Mouse (Mus musculus) naive thymus-derived CD4-positive, alpha-beta T cell, adult 5 months (primary cell): Measurements from ENCODE around the gene Fgd1. TPM values are rescaled to one million over a fixed set of nuclear protein-coding genes. Genes with fewer than 3 reads are reported as not detected.

ENCODE experiments used
- polyA plus RNA-seq: library from polyadenylated mRNA; unstranded; fragments of 100-300 nt; shearing (Covaris generic); gene quantifications from one replicate; pipeline ENCODE4 v1.2.1, GENCODE M21; 2017

Fgd1 gene
- not detected for polyA plus RNA-seq

DNA sequence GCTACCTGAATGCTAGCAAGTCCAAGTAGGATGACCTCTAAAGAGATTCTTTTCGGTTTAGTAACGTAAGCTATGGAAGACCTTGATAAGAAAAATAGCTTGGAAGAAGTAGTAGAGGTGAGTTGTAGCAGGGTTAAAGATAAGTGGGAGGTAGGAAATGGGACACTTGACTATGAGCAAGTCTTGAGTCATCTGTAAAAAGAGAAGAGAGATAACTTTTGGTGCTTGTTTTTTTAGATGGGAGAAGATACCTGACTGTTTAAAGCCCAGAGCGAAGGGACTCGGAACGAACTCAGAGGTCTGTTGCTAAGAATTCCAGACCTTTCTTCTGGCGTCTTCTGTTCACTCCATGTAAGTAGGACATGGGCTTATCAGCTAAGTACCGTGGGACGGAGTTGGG is at the start of gene Fgd1:
Fgd1 (plus strand) TSS at position 301 of the 400 bp plus-strand sequence.

DNA sequence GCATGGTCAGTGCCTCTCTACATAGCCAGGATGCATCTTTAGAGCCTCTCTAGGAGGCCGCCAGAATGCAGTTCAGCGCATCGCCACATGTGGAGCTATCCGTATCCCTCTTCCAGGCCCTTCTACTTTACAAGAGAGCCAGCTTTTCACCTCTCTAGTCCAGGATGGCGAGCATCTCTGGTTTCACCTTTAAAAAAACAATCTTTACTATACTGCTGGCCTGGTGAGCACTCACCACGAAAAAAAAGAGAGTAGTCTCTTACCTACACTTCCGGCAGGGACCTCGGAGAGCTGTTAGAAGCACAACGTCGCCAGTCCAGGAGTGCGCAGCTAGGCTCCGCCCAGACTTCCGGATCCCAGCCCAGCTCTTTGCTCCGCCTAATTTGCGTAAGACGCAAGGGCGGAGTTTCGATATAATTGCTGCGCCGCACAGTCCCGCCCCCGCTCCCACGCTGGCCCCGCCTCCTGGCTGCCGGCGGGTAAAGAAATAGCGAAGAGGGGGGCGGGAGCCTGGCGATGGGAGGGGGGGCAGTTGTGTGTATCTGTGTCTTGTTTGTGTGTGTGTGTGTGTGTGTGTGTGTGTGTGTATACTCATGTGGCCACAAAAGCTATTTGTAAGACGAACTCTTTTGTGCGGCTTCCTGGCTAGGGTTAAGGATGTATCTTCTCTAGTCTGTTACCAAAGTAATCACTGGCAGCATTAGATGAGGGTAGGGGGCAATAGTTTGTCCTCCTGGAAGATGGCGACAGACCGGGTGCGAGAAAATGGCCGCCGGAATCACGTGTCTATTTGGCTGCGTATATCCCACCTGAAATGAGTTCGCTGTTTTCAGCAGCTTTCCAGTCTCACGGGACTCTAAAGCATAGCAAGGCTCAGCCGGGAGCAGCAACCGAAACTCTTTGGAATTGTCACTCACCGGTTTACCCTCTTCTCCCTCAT is 28.7 kb upstream of the Fgd1 start, which contains the start of gene Gnl3l:
Gnl3l (minus strand) TSS at position 385 of the 940 bp plus-strand sequence.

GRCm38 (mm10) chrX:151096171-151097058 is 50.5 kb downstream of the Fgd1 start, which contains the start of gene Tsr2:
Tsr2 (minus strand) TSS chrX:151096543.

Other genes starting within 250 kb of the Fgd1 start
- gene Maged2, start 231.8 kb upstream of the Fgd1 start, polyA plus RNA-seq = 2.1 TPM
- 29.4 TPM for gene Gnl3l, start 28.8 kb upstream of the Fgd1 start, polyA plus RNA-seq
- 43.8 TPM for gene Tsr2, start 50.4 kb downstream of the Fgd1 start, polyA plus RNA-seq
- gene Wnk3, start 151.9 kb downstream of the Fgd1 start, polyA plus RNA-seq = 0.06 TPM